Mouse (Mus musculus) limb, embryonic 13.5 days (tissue): ENCODE data around the gene Ccser2. TPM values are rescaled to one million over a fixed set of nuclear protein-coding genes. Genes with fewer than 3 reads are reported as not detected.
A peak's percentile ranks its signal among the peaks of the same experiment; 100 is the strongest.

Experiments used
- ATAC-seq: fragments of 200-750 bp; cut with Nextera tagmentation; 2 replicates; pipeline ENCODE4 v1.8.0; 2017; ENCODE audit warnings: low read depth, moderate number of reproducible peaks, moderate TSS enrichment; ENCODE audit not compliant: low FRiP score
- H3K27ac ChIP-seq: fragments of 300-500 bp; sonication (generic); 2 replicates; pipeline ENCODE4 v1.5.1; 2015; ENCODE audit warnings: inconsistent platforms, mild to moderate bottlenecking, moderate library complexity
- H3K27me3 ChIP-seq: fragments of 300-500 bp; sonication (generic); 2 replicates; pipeline ENCODE4 v1.6.1; 2015; ENCODE audit warnings: mild to moderate bottlenecking, inconsistent platforms
- H3K36me3 ChIP-seq: fragments of 300-500 bp; sonication (generic); 2 replicates; pipeline ENCODE4 v1.6.1; 2015; ENCODE audit warnings: inconsistent platforms, mild to moderate bottlenecking, moderate library complexity
- H3K4me1 ChIP-seq: fragments of 300-500 bp; sonication (generic); 2 replicates; pipeline ENCODE4 v1.6.1; 2015; ENCODE audit warnings: inconsistent platforms
- H3K4me2 ChIP-seq: fragments of 300-500 bp; sonication (generic); replicated peaks from 2 replicates; pipeline ENCODE4 v1.6.1; 2015; ENCODE audit warnings: inconsistent platforms, mild to moderate bottlenecking, moderate library complexity
- H3K4me3 ChIP-seq: fragments of 300-500 bp; sonication (generic); 2 replicates; pipeline ENCODE4 v1.5.1; 2015; ENCODE audit warnings: moderate library complexity, mild to moderate bottlenecking, inconsistent platforms
- H3K9ac ChIP-seq: fragments of 300-500 bp; sonication (generic); 2 replicates; pipeline ENCODE4 v1.6.1; 2015; ENCODE audit warnings: mild to moderate bottlenecking, inconsistent platforms
- H3K9me3 ChIP-seq: fragments of 300-500 bp; sonication (generic); 2 replicates; pipeline ENCODE4 v1.6.1; 2016; ENCODE audit warnings: inconsistent platforms
- WGBS: fragments of 180-500 bp; shearing (Covaris S2); methylation state at CpG from one replicate; pipeline ENCODE4 v1.1.7; 2015; 5-methylcytosine and 5-hydroxymethylcytosine counted together
- polyA plus RNA-seq: library from polyadenylated mRNA; unstranded; fragments of >200 nt; fragmentation: Nextera tagmentation; extraction: Ambion mirVana; gene quantifications from 2 replicates; pipeline ENCODE4 v1.2.1, GENCODE M21; 2015

Gene Ccser2
- polyA plus RNA-seq, 1 experiment from 2014 or later, result 44.6 TPM

DNA sequence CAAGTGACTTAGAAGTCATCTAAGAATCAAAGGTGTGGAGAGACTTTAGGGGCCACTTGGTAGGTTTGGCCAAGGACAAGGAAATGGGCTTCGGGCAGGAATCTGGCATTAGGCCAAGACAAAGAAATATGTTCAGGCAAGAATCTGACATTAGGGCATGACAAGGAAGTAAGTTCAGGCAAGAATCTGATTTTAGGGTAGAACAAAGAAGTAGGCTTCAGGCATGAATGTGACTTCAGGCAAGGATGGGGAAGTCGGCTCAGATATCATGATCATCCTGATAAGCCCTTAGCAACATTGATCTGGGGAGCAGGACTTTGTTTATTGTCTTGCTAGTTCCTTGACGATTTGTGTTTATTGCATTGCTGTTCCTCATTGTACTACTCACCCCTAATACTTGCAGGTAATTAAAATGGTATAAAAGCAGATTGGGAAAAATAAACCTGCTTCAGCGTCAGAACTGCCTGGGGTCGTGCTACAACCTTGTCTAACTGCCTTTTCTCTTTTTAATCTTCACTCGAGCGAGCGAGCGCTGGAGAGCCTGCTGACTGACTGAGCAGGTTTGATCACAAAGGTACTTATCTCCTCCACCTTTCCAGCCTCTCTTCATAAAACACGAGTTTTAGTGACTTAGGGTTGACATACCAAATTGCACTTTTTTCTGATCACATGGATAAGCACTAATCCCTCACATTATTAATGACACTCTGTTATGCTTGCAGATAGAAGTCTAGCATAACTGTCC lies 35.8 kb downstream of the Ccser2 start:
- Histone ChIP-seq H3K9me3 (no peaks in the 10 kb centered on the region), H3K4me1 (0 out of 2 replicates have a peak, but pooled peaks cover 7% of the 10 kb centered on the region), H3K4me2 (no peak overlapping the region), H3K27me3 (no peaks in the 10 kb centered on the region), H3K4me3 (no peak overlapping the region), H3K27ac (no peak overlapping the region), H3K36me3 (peaks cover 7% of the 10 kb centered on the region), H3K9ac (no peak overlapping the region)
- ATAC-seq, result no peak
- 58% methylated on average over 10 of the region's 10 CpGs for WGBS

DNA sequence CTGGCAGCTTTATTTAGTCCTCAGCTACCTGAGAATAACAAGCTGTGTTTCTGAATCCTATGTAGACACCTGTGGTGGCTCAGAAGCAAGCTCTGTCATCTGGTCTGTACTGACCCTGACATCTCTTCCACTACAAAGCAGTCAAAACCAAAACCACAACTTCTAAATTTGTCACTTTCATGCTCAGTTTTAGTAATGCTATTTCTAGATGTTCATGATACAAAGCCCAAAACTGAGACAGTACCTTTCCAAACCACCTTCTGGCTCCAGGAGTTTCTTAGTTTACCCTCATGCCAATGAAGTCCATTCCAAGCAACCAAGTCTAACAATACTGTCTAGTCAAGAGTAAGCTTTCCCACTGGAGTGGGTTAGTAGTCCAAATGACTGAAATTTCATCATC lies 36.5 kb downstream of the Ccser2 start:
- H3K9me3 ChIP-seq, result no peaks in the 10 kb centered on the region
- no peak overlapping the region for H3K9ac ChIP-seq
- H3K27me3 ChIP-seq, result no peaks in the 10 kb centered on the region
- peaks cover 6% of the 10 kb centered on the region for H3K36me3 ChIP-seq
- ATAC-seq, result no peak
- 0 out of 2 replicates have a peak, but pooled peaks cover 7% of the 10 kb centered on the region for H3K4me1 ChIP-seq
- no peak overlapping the region for H3K27ac ChIP-seq
- H3K4me2 ChIP-seq, result no peak overlapping the region
- H3K4me3 ChIP-seq, result no peak overlapping the region

DNA sequence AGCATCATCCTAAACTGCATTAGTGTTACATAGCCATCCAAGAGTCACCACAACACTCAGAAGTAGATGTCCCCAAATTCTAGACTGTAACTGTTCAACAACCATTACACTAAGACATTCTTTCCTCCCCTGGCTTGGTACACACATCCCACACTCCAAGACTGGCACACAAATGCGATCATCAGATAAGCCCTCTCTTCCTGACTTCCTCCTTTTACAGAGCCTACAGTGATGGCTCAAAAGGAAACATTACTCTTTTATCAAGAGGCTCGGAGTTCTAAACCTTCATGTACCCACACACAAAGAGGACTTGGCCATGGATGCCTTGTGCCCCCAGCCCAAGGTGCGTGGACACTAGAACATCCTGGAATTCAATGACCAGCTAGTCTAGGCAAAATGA lies 45.2 kb downstream of the Ccser2 start:
- Histone ChIP-seq H3K9ac (no peak overlapping the region), H3K27me3 (no peaks in the 10 kb centered on the region), H3K4me1 (peaks cover 15% of the 10 kb centered on the region), H3K36me3 (peaks cover 18% of the 10 kb centered on the region), H3K4me3 (no peak overlapping the region), H3K4me2 (no peak overlapping the region), H3K27ac (no peak overlapping the region), H3K9me3 (no peaks in the 10 kb centered on the region)
- ATAC-seq, result no peak
- 85% methylated on average over 3 of the region's 3 CpGs for WGBS

DNA sequence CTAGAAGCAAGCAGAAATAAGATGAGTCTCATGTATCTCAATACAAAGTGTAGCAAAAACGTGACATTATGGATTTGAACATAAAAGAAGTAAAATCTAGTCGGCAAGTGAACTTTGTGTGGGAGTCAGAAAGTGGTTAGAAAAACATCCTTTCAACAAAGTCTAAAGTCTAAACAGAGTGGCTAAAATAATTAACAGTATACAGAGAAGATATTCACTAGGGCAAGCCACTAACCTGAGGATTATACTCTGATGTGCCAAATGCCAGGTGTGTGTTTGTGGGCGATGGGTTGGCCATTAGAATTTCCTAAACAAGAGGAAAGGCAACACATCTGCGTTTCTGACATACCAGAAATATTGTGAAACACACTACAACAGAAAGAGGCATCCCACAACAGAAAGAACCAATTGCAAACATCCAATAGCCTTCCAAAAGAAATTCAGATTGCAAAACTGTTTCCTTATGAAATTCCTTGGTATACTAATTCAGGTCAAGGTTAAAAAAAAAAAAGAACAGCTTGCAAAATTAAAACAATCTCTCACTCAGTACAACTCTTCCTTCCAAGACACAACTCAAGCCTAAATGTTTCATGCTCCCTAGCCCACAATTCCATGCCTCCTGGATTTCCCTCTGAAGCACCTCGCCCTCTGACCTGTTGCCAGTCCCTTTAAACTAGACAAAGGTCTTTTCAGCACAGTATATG lies 47.1 kb downstream of the Ccser2 start:
- Histone ChIP-seq H3K4me1 (peaks cover 20% of the 10 kb centered on the region), H3K9me3 (no peaks in the 10 kb centered on the region), H3K27ac (no peak overlapping the region), H3K36me3 (peaks cover 20% of the 10 kb centered on the region), H3K9ac (no peak overlapping the region), H3K4me2 (no peak overlapping the region), H3K27me3 (no peaks in the 10 kb centered on the region), H3K4me3 (no peak overlapping the region)
- WGBS, result 80% methylated on average over 5 of the region's 5 CpGs
- ATAC-seq, result no peak

DNA sequence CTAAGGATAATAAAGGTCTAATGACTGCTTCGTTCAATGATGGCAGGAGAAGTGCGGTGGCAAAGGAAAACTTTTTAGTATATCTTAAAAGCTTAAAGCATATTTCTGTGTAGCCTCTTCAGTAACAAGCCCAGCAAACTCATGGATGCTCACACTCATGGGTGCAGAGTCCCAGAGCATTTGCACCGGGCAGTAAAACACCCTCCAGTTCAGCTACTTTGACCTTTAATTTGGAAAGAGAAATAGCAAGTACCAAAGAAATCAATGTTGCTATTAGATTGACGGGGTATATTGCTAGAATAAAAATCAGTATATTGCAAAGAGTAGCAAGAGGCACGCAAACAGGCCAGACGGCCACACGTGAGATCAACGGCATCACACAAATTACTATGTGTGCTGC lies 48.7 kb downstream of the Ccser2 start:
- Histone ChIP-seq H3K9me3 (no peaks in the 10 kb centered on the region), H3K4me2 (0 out of 2 replicates have a peak overlapping the region, but pooled peaks have one; percentile 46), H3K4me3 (no peak overlapping the region), H3K9ac (no peak overlapping the region), H3K27ac (peak overlapping the region; percentile 89; the same call in 1 of the 2 replicates), H3K4me1 (peaks cover 20% of the 10 kb centered on the region), H3K36me3 (peaks cover 11% of the 10 kb centered on the region; the same call in 1 of the 2 replicates), H3K27me3 (no peaks in the 10 kb centered on the region)
- no peak for ATAC-seq
- 76% methylated on average over 8 of the region's 8 CpGs for WGBS

DNA sequence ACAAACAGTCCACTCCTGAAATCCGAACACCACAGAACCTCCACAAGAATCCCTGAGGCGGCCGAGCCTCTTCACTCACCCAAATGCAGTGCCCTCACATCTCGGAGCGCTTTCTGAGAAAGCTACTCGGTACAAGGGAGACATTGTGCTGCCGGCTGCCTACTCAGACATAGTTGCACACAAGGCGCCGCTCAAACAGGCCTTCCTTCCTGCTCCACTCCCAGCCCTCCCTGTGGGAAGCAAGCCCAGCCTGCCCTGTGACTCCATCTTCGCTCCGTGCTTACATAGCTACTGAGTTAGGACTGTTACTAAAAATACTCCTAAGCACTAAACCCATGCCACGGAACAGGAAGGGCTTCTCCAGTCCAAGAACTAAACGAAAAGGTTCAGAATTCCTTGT lies 49.4 kb downstream of the Ccser2 start:
- peak; percentile 91 for ATAC-seq
- peak overlapping the region; percentile 50 for H3K9ac ChIP-seq
- WGBS, result 39% methylated on average over 13 of the region's 13 CpGs
- no peaks in the 10 kb centered on the region for H3K27me3 ChIP-seq
- peak overlapping the region; percentile 28 for H3K4me3 ChIP-seq
- H3K27ac ChIP-seq, result peak overlapping the region; percentile 89
- peak overlapping the region; percentile 46 for H3K4me2 ChIP-seq
- peaks cover 20% of the 10 kb centered on the region for H3K4me1 ChIP-seq
- no peaks in the 10 kb centered on the region for H3K9me3 ChIP-seq
- peaks cover 8% of the 10 kb centered on the region; the same call in 1 of the 2 replicates for H3K36me3 ChIP-seq

DNA sequence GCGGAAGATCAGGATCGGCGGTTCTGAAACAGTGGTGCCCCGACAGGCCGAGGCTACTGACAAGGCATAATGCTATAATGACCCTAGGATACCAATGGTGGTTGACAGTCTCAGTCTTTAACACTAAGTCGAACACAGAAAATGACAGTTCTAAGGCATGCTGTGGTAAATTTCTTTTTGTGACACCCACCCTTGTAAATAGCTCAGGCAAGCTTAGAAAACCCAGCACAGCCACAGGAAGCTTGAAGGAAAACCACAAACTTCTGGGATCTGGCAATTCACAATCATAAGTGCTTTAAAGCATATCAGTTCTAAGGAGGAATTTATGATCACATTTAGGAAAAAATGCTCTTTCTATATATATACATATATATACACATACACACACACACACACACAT lies 53.4 kb downstream of the Ccser2 start:
- 95% methylated on average over 6 of the region's 6 CpGs for whole genome bisulfite sequencing
- H3K9ac ChIP-seq, result no peak overlapping the region
- no peak overlapping the region for H3K4me2 ChIP-seq
- no peaks in the 10 kb centered on the region for H3K9me3 ChIP-seq
- H3K27me3 ChIP-seq, result no peaks in the 10 kb centered on the region
- H3K27ac ChIP-seq, result no peak overlapping the region
- no peak for ATAC-seq
- peaks cover 6% of the 10 kb centered on the region; the same call in 1 of the 2 replicates for H3K36me3 ChIP-seq
- H3K4me1 ChIP-seq, result peaks cover 18% of the 10 kb centered on the region
- H3K4me3 ChIP-seq, result no peak overlapping the region

DNA sequence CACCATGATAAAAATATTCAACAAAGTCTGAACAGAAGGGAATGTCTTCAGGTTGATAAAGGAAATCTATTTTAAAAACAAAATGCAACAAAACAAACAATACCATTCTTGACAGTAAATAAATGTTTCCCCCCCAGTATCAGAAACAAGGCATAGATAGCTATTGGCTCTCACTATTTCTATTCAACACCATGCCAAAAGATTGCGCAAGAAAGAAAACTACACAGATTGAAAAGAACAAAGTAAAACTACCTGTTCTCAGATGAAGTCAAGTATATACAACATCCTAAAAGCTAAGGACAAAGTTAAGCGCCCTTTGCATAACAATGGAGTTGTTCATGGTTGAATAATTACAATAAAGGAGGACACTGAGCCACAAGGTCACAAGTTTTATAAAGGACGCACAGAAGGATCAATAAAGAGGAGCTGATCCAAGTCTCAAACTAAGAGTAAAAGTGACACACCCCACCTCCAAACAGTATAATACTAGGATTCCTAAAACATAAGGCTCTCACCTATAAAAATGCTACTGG lies 54.0 kb downstream of the Ccser2 start:
- WGBS, result 89% methylated on average over 3 of the region's 3 CpGs
- ATAC-seq, result no peak
- peaks cover 11% of the 10 kb centered on the region for H3K4me1 ChIP-seq
- H3K9me3 ChIP-seq, result no peaks in the 10 kb centered on the region
- H3K36me3 ChIP-seq, result peaks cover 8% of the 10 kb centered on the region; the same call in 1 of the 2 replicates
- no peak overlapping the region for H3K4me2 ChIP-seq
- H3K4me3 ChIP-seq, result no peak overlapping the region
- H3K27ac ChIP-seq, result no peak overlapping the region
- no peak overlapping the region for H3K9ac ChIP-seq
- H3K27me3 ChIP-seq, result no peaks in the 10 kb centered on the region

DNA sequence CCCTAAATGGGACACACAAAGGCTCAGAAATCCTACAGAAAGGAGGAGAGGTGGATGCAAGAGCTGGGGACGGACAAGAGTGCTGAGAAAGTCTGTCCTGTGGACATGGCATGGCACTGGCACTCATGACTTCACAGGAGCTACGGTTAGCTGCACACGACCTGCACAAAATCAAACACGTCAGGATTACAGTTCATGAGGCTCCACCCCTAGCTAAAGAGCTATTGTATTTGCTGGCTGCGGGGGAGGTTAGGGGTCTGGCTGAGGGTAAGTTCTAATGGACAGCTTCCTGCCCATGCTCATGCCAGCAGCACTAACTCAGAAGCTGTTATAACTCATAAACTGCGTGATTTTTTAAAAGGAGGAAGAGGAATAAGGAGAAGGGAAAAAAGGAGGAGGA lies 56.8 kb downstream of the Ccser2 start:
- Histone ChIP-seq H3K27me3 (no peaks in the 10 kb centered on the region), H3K4me3 (no peak overlapping the region), H3K9ac (no peak overlapping the region), H3K4me2 (no peak overlapping the region), H3K4me1 (no peaks in the 10 kb centered on the region), H3K9me3 (no peaks in the 10 kb centered on the region), H3K36me3 (peaks cover 16% of the 10 kb centered on the region), H3K27ac (no peak overlapping the region)
- no peak for ATAC-seq
- 49% methylated on average over 6 of the region's 6 CpGs for WGBS

DNA sequence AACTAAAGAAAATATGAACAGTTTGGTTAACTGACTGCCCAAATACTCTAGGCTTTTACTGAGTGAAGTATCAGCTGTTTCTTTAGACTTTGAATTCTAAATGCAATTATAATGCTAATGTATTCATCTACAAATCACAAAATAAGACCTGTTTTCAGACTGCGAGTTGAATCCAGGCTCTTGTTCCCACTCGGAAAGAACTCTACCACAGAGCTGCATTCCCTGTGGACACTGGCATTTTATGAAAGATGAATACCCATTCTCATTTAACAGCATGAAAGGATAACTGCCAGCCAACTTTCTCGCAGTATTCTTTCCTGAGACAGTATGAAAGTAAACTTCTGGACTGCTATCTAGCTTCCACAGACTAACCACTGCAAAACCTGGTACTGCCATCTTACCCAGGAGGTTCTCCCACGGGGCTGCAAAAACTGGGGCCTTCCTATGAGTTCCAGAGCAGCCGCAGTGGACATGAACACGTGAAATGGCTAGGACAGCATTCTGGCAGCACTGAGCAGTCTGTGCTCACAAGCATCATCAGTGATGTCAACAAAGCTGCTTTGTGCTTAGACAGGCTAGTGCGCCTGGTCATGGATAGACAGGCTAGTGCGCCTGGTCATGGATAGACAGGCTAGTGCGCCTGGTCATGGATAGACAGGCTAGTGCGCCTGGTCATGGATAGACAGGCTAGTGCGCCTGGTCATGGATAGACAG lies 62.6 kb downstream of the Ccser2 start:
- Histone ChIP-seq H3K27ac (no peak overlapping the region), H3K4me3 (no peak overlapping the region), H3K9me3 (no peaks in the 10 kb centered on the region), H3K36me3 (peaks cover 20% of the 10 kb centered on the region), H3K9ac (no peak overlapping the region), H3K27me3 (no peaks in the 10 kb centered on the region), H3K4me2 (no peak overlapping the region), H3K4me1 (no peaks in the 10 kb centered on the region)
- ATAC-seq, result no peak
- WGBS, result 91% methylated on average over 11 of the region's 11 CpGs

DNA sequence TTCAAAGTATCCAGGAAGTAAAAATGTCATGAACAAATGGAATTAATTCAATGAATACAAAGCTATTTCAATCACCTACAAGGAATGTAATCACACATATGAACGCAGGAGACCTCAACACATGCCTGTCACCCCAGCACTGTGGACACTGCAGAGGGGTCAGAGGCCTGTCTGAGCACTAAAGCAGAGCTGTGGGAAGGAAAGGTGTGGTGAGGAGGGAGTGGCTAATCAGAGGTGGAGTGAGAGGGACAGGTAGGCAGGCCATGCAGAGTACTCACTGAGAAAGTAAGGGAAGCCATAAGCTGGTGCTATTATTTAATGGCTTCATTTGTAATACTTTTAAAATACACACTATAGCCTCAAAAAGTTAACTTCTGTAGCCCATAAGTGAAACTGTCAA lies 64.4 kb downstream of the Ccser2 start:
- Histone ChIP-seq H3K27me3 (no peaks in the 10 kb centered on the region), H3K9ac (no peak overlapping the region), H3K4me2 (no peak overlapping the region), H3K4me3 (no peak overlapping the region), H3K4me1 (no peaks in the 10 kb centered on the region), H3K9me3 (no peaks in the 10 kb centered on the region), H3K36me3 (peaks cover 23% of the 10 kb centered on the region), H3K27ac (no peak overlapping the region)
- no peak for ATAC-seq
- 92% methylated on average over 1 of the region's 1 CpGs for WGBS

DNA sequence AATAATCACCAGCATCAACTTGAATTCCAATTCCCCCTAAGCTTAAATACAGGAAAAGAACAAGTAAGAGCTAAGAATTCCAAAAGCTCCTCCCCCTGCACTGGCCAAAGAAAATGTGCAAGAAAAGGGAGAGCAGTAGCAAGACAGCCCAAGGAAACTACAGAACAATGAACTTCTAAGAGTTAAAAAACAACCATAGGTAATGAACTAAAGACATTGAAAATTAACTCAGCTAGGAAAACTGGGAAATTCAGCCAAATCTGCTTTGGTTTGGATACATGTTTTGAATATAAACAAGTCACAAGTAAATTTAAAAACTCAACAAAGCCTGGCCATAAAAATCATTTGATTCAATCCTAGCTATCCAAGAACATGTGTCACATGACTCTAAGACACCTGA lies 67.7 kb downstream of the Ccser2 start:
- Histone ChIP-seq H3K4me3 (no peak overlapping the region), H3K4me2 (no peak overlapping the region), H3K9ac (no peak overlapping the region), H3K9me3 (no peaks in the 10 kb centered on the region), H3K27ac (no peak overlapping the region), H3K27me3 (no peaks in the 10 kb centered on the region), H3K4me1 (no peaks in the 10 kb centered on the region), H3K36me3 (peaks cover 10% of the 10 kb centered on the region; the same call in 1 of the 2 replicates)
- ATAC-seq, result no peak
